Mouse (Mus musculus) forebrain, embryonic 12.5 days (tissue): ENCODE measurements around the gene Bhlhe41. TPM values are rescaled to one million over a fixed set of nuclear protein-coding genes. Genes with fewer than 3 reads are reported as not detected.
A peak's percentile ranks its signal among the peaks of the same experiment; 100 is the strongest.

Experiments used
- ATAC-seq: fragments of 200-750 bp; cut with Nextera tagmentation; 2 replicates; pipeline ENCODE4 v1.8.0; 2017; ENCODE audit warnings: moderate TSS enrichment; ENCODE audit not compliant: low FRiP score
- H3K27ac ChIP-seq: fragments of 300-500 bp; sonication (generic); 2 replicates; pipeline ENCODE4 v1.5.1; 2016; ENCODE audit warnings: mild to moderate bottlenecking
- H3K27me3 ChIP-seq: fragments of 300-500 bp; sonication (generic); 2 replicates; pipeline ENCODE4 v1.6.1; 2016; ENCODE audit warnings: mild to moderate bottlenecking
- H3K36me3 ChIP-seq: fragments of 300-500 bp; sonication (generic); replicated peaks from 2 replicates; pipeline ENCODE4 v1.6.1; 2016; ENCODE audit warnings: mild to moderate bottlenecking
- H3K4me1 ChIP-seq: fragments of 300-500 bp; sonication (generic); 2 replicates; pipeline ENCODE4 v1.6.1; 2016
- H3K4me2 ChIP-seq: fragments of 300-500 bp; sonication (generic); 2 replicates; pipeline ENCODE4 v1.6.1; 2016; ENCODE audit warnings: mild to moderate bottlenecking, moderate library complexity
- H3K4me3 ChIP-seq: fragments of 300-500 bp; sonication (generic); replicated peaks from 2 replicates; pipeline ENCODE4 v1.5.1; 2016; ENCODE audit warnings: mild to moderate bottlenecking
- H3K9ac ChIP-seq: fragments of 300-500 bp; sonication (generic); 2 replicates; pipeline ENCODE4 v1.6.1; 2016; ENCODE audit warnings: mild to moderate bottlenecking
- H3K9me3 ChIP-seq: fragments of 300-500 bp; sonication (generic); 2 replicates; pipeline ENCODE4 v1.6.1; 2016
- WGBS: fragments of 180-500 bp; shearing (Covaris S2); methylation state at CpG from one replicate; pipeline ENCODE4 v1.1.7; 2016; 5-methylcytosine and 5-hydroxymethylcytosine counted together
- polyA plus RNA-seq: library from polyadenylated mRNA; unstranded; fragments of >200 nt; fragmentation: Nextera tagmentation; extraction: Ambion mirVana; gene quantifications from 2 replicates; pipeline ENCODE4 v1.2.1, GENCODE M21; 2016

Bhlhe41 gene
- polyA plus RNA-seq, 1 experiment from 2014 or later, result 1.5 TPM

DNA sequence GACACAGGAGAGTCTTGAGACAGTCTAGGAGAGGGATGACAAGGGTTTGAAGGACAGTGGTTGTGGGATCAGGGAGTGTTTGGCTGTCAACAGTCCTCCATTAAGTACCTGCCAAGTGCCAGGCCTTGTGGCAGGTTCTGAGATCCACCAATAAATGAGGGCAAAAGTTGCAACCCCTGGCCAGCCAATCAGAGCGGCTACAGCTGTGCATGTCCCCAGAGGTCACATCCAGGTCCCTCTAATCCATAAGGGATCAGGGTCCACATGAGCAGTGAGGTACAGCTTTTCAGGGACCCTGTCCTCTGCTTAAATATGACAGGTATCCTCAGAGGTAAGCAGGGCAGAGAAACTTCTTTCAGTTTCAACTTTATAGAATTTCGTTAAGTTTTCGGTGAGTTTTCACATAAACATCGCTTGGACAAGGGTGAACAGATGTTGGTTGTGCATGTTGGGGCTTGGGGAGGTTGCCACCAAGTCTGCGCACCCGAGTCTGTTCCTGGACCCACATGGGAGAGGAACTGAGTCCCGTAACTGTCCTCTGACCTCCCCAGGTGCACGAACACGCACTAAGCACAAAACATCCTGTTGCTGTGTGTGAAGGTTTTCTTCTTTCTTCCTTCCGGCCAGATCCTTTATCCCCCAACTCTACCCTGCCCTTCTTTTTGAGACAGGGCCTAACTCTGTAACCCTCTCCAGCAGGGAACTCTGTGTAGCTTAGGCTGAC, 11.8 kb downstream of the Bhlhe41 start:
- Histone ChIP-seq H3K4me3 (no peak overlapping the region), H3K4me2 (no peak overlapping the region), H3K36me3 (no peaks in the 10 kb centered on the region), H3K9me3 (no peaks in the 10 kb centered on the region), H3K27ac (no peak overlapping the region), H3K27me3 (peaks cover 21% of the 10 kb centered on the region; the same call in 1 of the 2 replicates), H3K4me1 (peaks cover 23% of the 10 kb centered on the region), H3K9ac (no peak overlapping the region)
- 88% methylated on average over 10 of the region's 10 CpGs for WGBS
- ATAC-seq, result no peak

GRCm38 (mm10) chr6:145852708-145853107, 12.7 kb downstream of the Bhlhe41 start:
- no peaks in the 10 kb centered on the region for H3K36me3 ChIP-seq
- H3K4me2 ChIP-seq, result no peak overlapping the region
- no peaks in the 10 kb centered on the region for H3K9me3 ChIP-seq
- no peak overlapping the region for H3K27ac ChIP-seq
- H3K4me3 ChIP-seq, result no peak overlapping the region
- WGBS, result 93% methylated on average over 7 of the region's 7 CpGs
- H3K9ac ChIP-seq, result no peak overlapping the region
- peaks cover 23% of the 10 kb centered on the region for H3K4me1 ChIP-seq
- no peak for ATAC-seq
- peaks cover 17% of the 10 kb centered on the region; the same call in 1 of the 2 replicates for H3K27me3 ChIP-seq

DNA sequence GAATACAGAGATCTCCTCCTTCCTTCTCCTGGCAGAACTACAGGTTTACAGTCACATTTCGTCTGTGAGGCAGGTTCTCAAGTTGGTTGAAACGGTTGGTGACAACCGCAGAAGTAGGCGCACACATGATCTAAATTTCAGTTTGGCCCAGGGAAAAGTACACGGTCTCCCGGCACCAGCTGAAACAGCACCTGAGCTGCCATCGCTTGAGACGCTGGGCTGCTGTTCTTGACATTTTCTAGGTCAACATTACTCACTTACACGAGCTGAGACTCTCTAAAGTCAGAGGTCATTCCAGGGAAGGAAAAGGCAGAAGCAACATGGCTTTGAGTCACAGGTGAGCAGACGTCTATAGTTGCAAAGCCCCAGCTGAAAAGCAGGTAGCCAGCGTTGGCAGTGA, 13.4 kb downstream of the Bhlhe41 start:
- Histone ChIP-seq H3K4me2 (no peak overlapping the region), H3K9ac (no peak overlapping the region), H3K4me1 (peaks cover 23% of the 10 kb centered on the region), H3K4me3 (no peak overlapping the region), H3K36me3 (no peaks in the 10 kb centered on the region), H3K27me3 (peaks cover 12% of the 10 kb centered on the region; the same call in 1 of the 2 replicates), H3K9me3 (no peaks in the 10 kb centered on the region), H3K27ac (no peak overlapping the region)
- ATAC-seq, result no peak
- 86% methylated on average over 11 of the region's 11 CpGs for WGBS

GRCm38 (mm10) chr6:145850789-145851188, 14.6 kb downstream of the Bhlhe41 start:
- WGBS, result 70% methylated on average over 2 of the region's 2 CpGs
- no peak for ATAC-seq
- Histone ChIP-seq H3K9ac (no peak overlapping the region), H3K4me2 (no peak overlapping the region), H3K27me3 (peaks cover 9% of the 10 kb centered on the region; the same call in 1 of the 2 replicates), H3K36me3 (no peaks in the 10 kb centered on the region), H3K4me3 (no peak overlapping the region), H3K4me1 (peaks cover 16% of the 10 kb centered on the region), H3K9me3 (no peaks in the 10 kb centered on the region), H3K27ac (no peak overlapping the region)

GRCm38 (mm10) chr6:145847661-145848060, 17.7 kb downstream of the Bhlhe41 start:
- H3K4me3 ChIP-seq, result no peak overlapping the region
- ATAC-seq, result no peak
- whole genome bisulfite sequencing, result 92% methylated on average over 8 of the region's 8 CpGs

DNA sequence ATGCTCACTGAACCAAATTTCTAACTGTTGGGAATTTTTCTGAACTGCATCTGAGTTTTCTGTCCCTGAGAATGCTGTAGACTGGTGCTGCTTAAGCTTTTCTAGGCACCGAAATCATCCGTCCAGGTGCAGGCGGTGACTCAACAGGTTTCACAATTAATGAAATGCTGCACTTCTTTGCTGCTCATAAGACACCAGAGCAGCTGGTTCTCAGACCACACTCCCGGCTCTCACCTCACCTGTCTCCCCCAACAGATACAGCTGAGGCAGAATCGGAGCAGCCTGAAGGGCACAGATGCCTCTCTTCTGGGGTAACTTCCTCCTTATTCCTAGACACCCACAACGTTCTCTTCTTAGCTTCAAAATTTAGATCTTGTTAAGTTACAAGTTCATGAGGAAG, 18.4 kb downstream of the Bhlhe41 start:
- no peak overlapping the region for H3K4me2 ChIP-seq
- H3K27ac ChIP-seq, result no peak overlapping the region
- no peaks in the 10 kb centered on the region for H3K27me3 ChIP-seq
- 92% methylated on average over 6 of the region's 6 CpGs for WGBS
- H3K9me3 ChIP-seq, result no peaks in the 10 kb centered on the region
- H3K9ac ChIP-seq, result no peak overlapping the region
- H3K4me1 ChIP-seq, result no peaks in the 10 kb centered on the region
- H3K4me3 ChIP-seq, result no peak overlapping the region
- no peak for ATAC-seq
- H3K36me3 ChIP-seq, result no peaks in the 10 kb centered on the region

More at GRCm38 (mm10) chr6:145847661-145848060, 17.7 kb downstream of the Bhlhe41 start:
- no peaks in the 10 kb centered on the region for H3K36me3 ChIP-seq
- no peak overlapping the region for H3K9ac ChIP-seq
- no peak overlapping the region for H3K4me2 ChIP-seq
- no peaks in the 10 kb centered on the region for H3K9me3 ChIP-seq
- no peak overlapping the region for H3K27ac ChIP-seq
- H3K4me1 ChIP-seq, result no peaks in the 10 kb centered on the region
- H3K27me3 ChIP-seq, result no peaks in the 10 kb centered on the region

GRCm38 (mm10) chr6:145846076-145846475, 19.3 kb downstream of the Bhlhe41 start:
- Histone ChIP-seq H3K27me3 (no peaks in the 10 kb centered on the region), H3K36me3 (no peaks in the 10 kb centered on the region), H3K9ac (no peak overlapping the region), H3K4me3 (no peak overlapping the region), H3K27ac (no peak overlapping the region), H3K9me3 (no peaks in the 10 kb centered on the region), H3K4me1 (no peaks in the 10 kb centered on the region), H3K4me2 (no peak overlapping the region)
- WGBS, result 71% methylated on average over 1 of the region's 1 CpGs
- ATAC-seq, result no peak

- no peaks in the 10 kb centered on the region for H3K9me3 ChIP-seq
- ATAC-seq, result no peak
- H3K27ac ChIP-seq, result no peak overlapping the region
- no peaks in the 10 kb centered on the region for H3K4me1 ChIP-seq
- no peaks in the 10 kb centered on the region for H3K36me3 ChIP-seq
- WGBS, result 72% methylated on average over 5 of the region's 5 CpGs
- no peaks in the 10 kb centered on the region for H3K27me3 ChIP-seq
- no peak overlapping the region for H3K4me3 ChIP-seq
- H3K4me2 ChIP-seq, result no peak overlapping the region
- H3K9ac ChIP-seq, result no peak overlapping the region
These were observed 19.7 kb downstream of the Bhlhe41 start for GRCm38 (mm10) chr6:145845611-145846010.

DNA sequence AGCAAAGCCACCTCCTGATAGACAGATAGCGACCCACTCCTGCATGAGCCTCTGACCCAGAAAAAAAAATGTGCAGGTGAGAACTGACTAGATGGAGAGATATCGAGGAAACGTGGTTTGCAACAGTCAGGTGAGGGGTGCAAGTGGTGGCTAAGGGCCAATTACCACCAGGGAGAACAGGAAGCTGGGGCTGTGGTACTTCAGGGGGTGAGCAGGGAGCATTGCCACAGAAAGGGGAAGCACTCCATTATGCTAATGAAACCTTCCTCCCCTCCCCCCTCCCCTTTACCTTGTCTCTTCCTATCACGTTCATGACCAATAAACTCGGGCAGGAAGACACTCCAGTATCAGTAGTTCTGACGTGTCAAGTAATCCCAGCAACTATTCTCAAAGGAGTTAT, 30.0 kb downstream of the Bhlhe41 start:
- ATAC-seq, result no peak
- no peak overlapping the region for H3K4me2 ChIP-seq
- H3K27ac ChIP-seq, result no peak overlapping the region
- no peaks in the 10 kb centered on the region for H3K36me3 ChIP-seq
- no peaks in the 10 kb centered on the region for H3K27me3 ChIP-seq
- no peaks in the 10 kb centered on the region for H3K9me3 ChIP-seq
- WGBS, result 65% methylated on average over 6 of the region's 6 CpGs
- no peak overlapping the region for H3K9ac ChIP-seq
- H3K4me3 ChIP-seq, result no peak overlapping the region
- no peaks in the 10 kb centered on the region for H3K4me1 ChIP-seq

DNA sequence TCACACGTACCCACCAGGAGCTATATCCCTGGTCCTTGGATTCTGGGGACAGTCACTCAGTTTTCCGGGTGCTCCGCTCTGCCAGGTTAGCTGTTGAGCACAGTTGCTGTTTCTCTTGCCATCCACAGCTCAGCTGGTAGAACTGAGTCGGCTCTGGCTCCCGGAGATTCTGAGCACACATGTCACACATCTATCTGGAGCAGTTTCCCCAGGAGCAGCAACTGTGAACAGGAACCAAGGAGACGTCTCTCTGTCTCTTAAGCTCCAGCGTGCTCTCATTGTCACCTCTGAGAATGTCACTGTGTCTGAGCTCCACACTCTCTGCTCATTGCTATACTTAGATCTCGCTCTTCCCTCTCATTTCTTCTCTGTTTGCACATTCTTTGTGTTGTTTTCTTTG, 32.4 kb downstream of the Bhlhe41 start:
- Histone ChIP-seq H3K36me3 (no peaks in the 10 kb centered on the region), H3K27me3 (no peaks in the 10 kb centered on the region), H3K4me2 (no peak overlapping the region), H3K9ac (no peak overlapping the region), H3K27ac (no peak overlapping the region), H3K4me1 (no peaks in the 10 kb centered on the region), H3K4me3 (no peak overlapping the region), H3K9me3 (no peaks in the 10 kb centered on the region)
- WGBS, result 80% methylated on average over 8 of the region's 8 CpGs
- no peak for ATAC-seq

GRCm38 (mm10) chr6:145830617-145831016, 34.7 kb downstream of the Bhlhe41 start:
- Histone ChIP-seq H3K4me2 (no peak overlapping the region), H3K36me3 (no peaks in the 10 kb centered on the region), H3K4me3 (no peak overlapping the region), H3K27ac (no peak overlapping the region), H3K9me3 (no peaks in the 10 kb centered on the region), H3K9ac (no peak overlapping the region), H3K4me1 (no peaks in the 10 kb centered on the region), H3K27me3 (no peaks in the 10 kb centered on the region)
- WGBS, result 76% methylated on average over 9 of the region's 9 CpGs
- no peak for ATAC-seq

- peak; percentile 60; the same call in 1 of the 2 replicates for ATAC-seq
- 15% methylated on average over 8 of the region's 8 CpGs for WGBS
- H3K9ac ChIP-seq, result no peak overlapping the region
These were observed 35.2 kb downstream of the Bhlhe41 start for GRCm38 (mm10) chr6:145830117-145830516.

More at GRCm38 (mm10) chr6:145830117-145830516, 35.2 kb downstream of the Bhlhe41 start:
- H3K27me3 ChIP-seq, result no peaks in the 10 kb centered on the region
- H3K4me2 ChIP-seq, result no peak overlapping the region
- H3K27ac ChIP-seq, result no peak overlapping the region
- no peaks in the 10 kb centered on the region for H3K4me1 ChIP-seq
- no peak overlapping the region for H3K4me3 ChIP-seq
- no peaks in the 10 kb centered on the region for H3K9me3 ChIP-seq
- no peaks in the 10 kb centered on the region for H3K36me3 ChIP-seq
